Mouse (Mus musculus): ENCODE measurements around the gene Pitpnm1. TPM values are rescaled to one million over a fixed set of nuclear protein-coding genes. Genes with fewer than 3 reads are reported as not detected.
"Not testable (repeated sequence)": the region's sequence is repeated elsewhere in the genome, so short reads cannot be mapped to it uniquely, and the experiment has no call there.

Pitpnm1 gene
- polyA plus RNA-seq, 2 experiments = 4.5 to 16.2 TPM

DNA sequence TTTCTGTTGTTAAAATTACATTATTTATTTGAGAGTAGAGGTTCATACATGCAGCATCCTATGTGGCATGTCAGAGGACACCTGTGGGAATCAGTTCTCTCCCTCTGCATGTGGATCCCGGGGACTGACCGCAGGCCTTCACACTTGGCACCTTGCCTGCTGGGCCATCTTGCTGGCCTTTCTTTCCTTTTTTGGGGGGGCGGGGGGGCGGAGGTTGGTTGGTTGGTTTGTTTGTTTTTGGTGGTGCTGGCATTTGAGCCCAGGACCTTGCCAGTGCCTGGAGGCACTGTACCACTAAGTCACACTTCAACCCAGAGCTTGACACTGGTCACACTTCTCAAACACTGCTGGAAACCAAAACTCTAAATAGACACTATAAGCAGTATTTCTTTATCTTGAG lies 34.6 kb downstream of the Pitpnm1 start:
- Histone ChIP-seq H3K36me3 (ENCODE audit: control insufficient read depth, insufficient read depth, low read length) (peaks cover 38% of the 10 kb centered on the region), H3K9ac (ENCODE audit: low read depth, low read length, severe bottlenecking) (no peak overlapping the region), H3K4me2 (replicated peaks; ENCODE audit: low read depth, low read length, severe bottlenecking) (no peak overlapping the region), H3K27me3 (ENCODE audit: control insufficient read depth, insufficient read depth, low read length) (no peaks in the 10 kb centered on the region), H3K9me3 (ENCODE audit: control insufficient read depth, low read length) (no peaks in the 10 kb centered on the region), H3K4me1 (ENCODE audit: control insufficient read depth, insufficient read depth, low read length) (no peaks in the 10 kb centered on the region), H3K4me3 (replicated peaks; ENCODE audit: low read length) (no peak overlapping the region), H3K27ac (replicated peaks; ENCODE audit: low read depth, low read length) (no peak overlapping the region)
- DNase-seq (ENCODE audit: low spot score) (no peak), ATAC-seq (ENCODE audit: low FRiP score, low read depth) (no peak)
- WGBS = 85% methylated on average over 4 of the region's 4 CpGs
- TF ChIP-seq POLR2A (IDR thresholded peaks at IDR 0.05; ENCODE audit: borderline replicate concordance, extremely low read depth, insufficient read depth, insufficient read length) = no peak

DNA sequence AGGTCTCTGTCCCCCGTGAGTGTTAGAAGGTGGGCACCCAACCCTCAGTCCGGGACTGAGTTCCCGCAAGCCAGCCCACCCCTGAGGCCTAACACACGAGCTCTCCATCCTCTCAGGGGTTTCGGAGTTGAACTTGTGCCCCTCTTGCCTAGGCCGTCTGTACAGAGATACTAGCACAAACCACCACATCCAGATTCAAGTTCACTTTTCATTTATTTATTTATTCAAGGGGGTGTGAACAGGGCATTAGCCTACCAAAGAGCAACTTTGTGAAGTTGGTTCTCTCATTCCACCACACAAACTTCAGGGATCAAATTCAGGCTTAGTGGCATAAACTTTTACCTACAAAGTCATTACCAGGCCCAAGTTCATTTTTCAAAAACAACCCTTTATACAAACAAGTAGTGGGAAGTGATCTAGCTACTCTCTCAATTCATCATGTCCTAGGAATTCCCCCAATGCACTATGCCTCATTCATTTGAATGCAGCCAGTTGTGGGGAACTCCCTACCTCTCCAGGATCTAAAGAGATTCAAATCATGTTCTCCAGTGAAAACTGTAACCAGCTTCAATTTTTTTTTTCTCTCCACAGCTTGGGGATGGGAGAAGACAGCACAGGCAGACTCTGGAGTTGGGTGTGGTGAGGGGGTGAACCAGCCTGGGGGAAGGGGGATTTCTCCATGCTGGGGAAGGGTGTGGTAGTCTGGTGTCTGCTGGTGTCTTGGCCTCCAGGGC lies 35.6 kb downstream of the Pitpnm1 start:
- not testable (repeated sequence) for H3K9me3 ChIP-seq (ENCODE audit: control insufficient read depth, low read length); H3K9ac ChIP-seq (ENCODE audit: low read depth, low read length, severe bottlenecking); H3K4me2 ChIP-seq (replicated peaks; ENCODE audit: low read depth, low read length, severe bottlenecking); H3K4me1 ChIP-seq (ENCODE audit: control insufficient read depth, insufficient read depth, low read length); H3K27me3 ChIP-seq (ENCODE audit: control insufficient read depth, insufficient read depth, low read length); ATAC-seq (ENCODE audit: low FRiP score, low read depth); H3K4me3 ChIP-seq (replicated peaks; ENCODE audit: low read length); H3K27ac ChIP-seq (replicated peaks; ENCODE audit: low read depth, low read length); DNase-seq (ENCODE audit: low spot score)
- WGBS = 81% methylated on average over 6 of the region's 6 CpGs
- H3K36me3 ChIP-seq (ENCODE audit: control insufficient read depth, insufficient read depth, low read length) = peaks cover 28% of the 10 kb centered on the region

DNA sequence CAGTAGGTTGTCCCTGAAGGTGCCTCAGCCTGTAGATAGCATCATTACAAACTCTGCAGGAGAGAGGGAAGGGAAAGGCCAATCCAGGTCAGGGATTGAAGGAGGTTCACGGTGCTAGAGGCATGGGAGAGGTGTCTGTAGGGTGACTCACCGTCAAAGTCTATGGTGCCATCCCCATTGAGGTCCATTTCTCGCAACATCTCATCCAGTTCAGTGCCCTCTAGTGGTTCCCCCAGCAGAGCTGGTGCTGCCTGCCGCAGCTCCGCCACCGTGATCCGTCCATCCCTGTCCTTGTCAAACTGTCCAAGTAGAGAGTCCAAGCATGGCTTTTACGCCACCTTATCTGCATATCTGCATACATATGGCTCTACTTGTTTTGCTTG lies 36.2 kb downstream of the Pitpnm1 start:
- DNase-seq (ENCODE audit: low spot score); H3K4me2 ChIP-seq (replicated peaks; ENCODE audit: low read depth, low read length, severe bottlenecking); H3K4me1 ChIP-seq (ENCODE audit: control insufficient read depth, insufficient read depth, low read length); H3K27me3 ChIP-seq (ENCODE audit: control insufficient read depth, insufficient read depth, low read length); H3K9me3 ChIP-seq (ENCODE audit: control insufficient read depth, low read length); H3K27ac ChIP-seq (replicated peaks; ENCODE audit: low read depth, low read length); H3K9ac ChIP-seq (ENCODE audit: low read depth, low read length, severe bottlenecking); ATAC-seq (ENCODE audit: low FRiP score, low read depth); H3K4me3 ChIP-seq (replicated peaks; ENCODE audit: low read length): not testable (repeated sequence)
- 31% methylated on average over 6 of the region's 8 CpGs for WGBS
- H3K36me3 ChIP-seq (ENCODE audit: control insufficient read depth, insufficient read depth, low read length) = peaks cover 24% of the 10 kb centered on the region

DNA sequence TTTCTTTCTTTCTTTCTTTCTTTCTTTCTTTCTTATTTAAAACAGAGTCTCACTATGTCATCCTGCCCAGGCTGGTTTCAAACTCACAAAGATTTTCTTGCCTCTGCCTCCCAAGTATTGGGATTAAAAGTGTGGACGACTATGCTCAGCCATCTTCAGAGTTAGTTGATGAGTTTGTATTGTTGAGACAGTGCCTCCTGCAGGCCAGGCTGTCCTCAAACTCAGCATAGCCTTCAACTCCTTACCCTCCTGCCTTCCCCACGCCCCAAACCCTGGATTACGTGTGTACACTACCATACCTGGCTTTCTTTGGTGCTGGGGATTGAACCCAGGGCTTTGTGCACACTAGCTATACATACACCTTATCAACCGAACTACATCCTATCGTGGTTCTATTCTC lies 36.7 kb downstream of the Pitpnm1 start:
- H3K36me3 ChIP-seq (ENCODE audit: control insufficient read depth, insufficient read depth, low read length) = peaks cover 19% of the 10 kb centered on the region
- no peak for TF ChIP-seq POLR2A (IDR thresholded peaks at IDR 0.05; ENCODE audit: borderline replicate concordance, extremely low read depth, insufficient read depth, insufficient read length)
- H3K27ac ChIP-seq (replicated peaks; ENCODE audit: low read depth, low read length) = no peak overlapping the region
- H3K9me3 ChIP-seq (ENCODE audit: control insufficient read depth, low read length) = no peaks in the 10 kb centered on the region
- WGBS = 83% methylated on average over 5 of the region's 5 CpGs
- DNase-seq (ENCODE audit: low spot score) (no peak), ATAC-seq (ENCODE audit: low FRiP score, low read depth) (no peak)
- H3K4me1 ChIP-seq (ENCODE audit: control insufficient read depth, insufficient read depth, low read length) = no peaks in the 10 kb centered on the region
- no peaks in the 10 kb centered on the region for H3K27me3 ChIP-seq (ENCODE audit: control insufficient read depth, insufficient read depth, low read length)
- H3K4me3 ChIP-seq (replicated peaks; ENCODE audit: low read length) = no peak overlapping the region
- no peak overlapping the region for H3K4me2 ChIP-seq (replicated peaks; ENCODE audit: low read depth, low read length, severe bottlenecking)
- no peak overlapping the region for H3K9ac ChIP-seq (ENCODE audit: low read depth, low read length, severe bottlenecking)

DNA sequence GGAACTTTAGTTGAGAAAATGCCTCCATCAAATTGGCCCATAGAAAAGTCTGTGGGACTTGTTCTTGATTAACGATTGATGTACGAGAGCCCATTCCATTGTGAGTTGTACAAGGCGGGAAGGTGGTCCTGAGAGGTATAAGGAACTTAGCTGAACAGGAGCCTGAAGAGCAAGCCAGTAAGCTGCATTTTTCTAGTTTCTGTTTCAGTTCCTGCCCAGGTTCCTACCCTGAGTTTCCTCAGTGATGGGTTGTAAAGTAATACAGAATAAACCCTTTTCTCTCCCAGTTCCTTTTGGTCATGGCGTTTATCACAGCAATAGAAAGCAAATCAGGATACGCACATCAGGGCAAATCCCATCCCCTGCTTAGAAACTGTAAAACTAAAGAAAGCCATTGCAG lies 38.1 kb downstream of the Pitpnm1 start:
- no peaks in the 10 kb centered on the region for H3K4me1 ChIP-seq (ENCODE audit: control insufficient read depth, insufficient read depth, low read length)
- no peak overlapping the region for H3K4me2 ChIP-seq (replicated peaks; ENCODE audit: low read depth, low read length, severe bottlenecking)
- ATAC-seq (ENCODE audit: low FRiP score, low read depth) (no peak), DNase-seq (ENCODE audit: low spot score) (no peak)
- no peak overlapping the region for H3K27ac ChIP-seq (replicated peaks; ENCODE audit: low read depth, low read length)
- H3K36me3 ChIP-seq (ENCODE audit: control insufficient read depth, insufficient read depth, low read length) = 0 out of 2 replicates have a peak, but pooled peaks cover 5% of the 10 kb centered on the region
- 81% methylated on average over 5 of the region's 5 CpGs for WGBS
- H3K4me3 ChIP-seq (replicated peaks; ENCODE audit: low read length) = no peak overlapping the region
- no peaks in the 10 kb centered on the region for H3K27me3 ChIP-seq (ENCODE audit: control insufficient read depth, insufficient read depth, low read length)
- H3K9ac ChIP-seq (ENCODE audit: low read depth, low read length, severe bottlenecking) = no peak overlapping the region
- no peak for TF ChIP-seq POLR2A (IDR thresholded peaks at IDR 0.05; ENCODE audit: borderline replicate concordance, extremely low read depth, insufficient read depth, insufficient read length)
- no peaks in the 10 kb centered on the region for H3K9me3 ChIP-seq (ENCODE audit: control insufficient read depth, low read length)

DNA sequence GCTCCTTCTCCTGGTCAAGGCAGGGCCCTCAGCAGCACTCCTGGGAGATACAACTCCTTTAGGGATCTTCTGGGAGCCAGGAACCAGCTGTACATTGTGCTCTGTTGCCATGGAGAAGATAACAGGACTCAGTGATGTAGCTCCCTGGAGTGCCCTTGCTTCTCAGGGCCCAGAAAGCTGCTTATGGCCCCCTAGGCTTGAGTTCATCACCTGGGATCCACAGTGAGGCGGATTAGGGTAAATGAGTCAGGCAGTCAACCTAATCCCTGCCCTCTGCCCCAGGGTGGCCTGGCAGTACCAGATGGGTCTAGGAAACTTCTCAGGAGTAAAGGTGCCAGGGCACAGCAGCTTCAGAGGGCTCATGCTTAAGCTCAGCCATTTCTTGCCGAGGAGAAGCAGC lies 39.6 kb downstream of the Pitpnm1 start, which contains the start of gene Gpr152:
Gene Gpr152 (plus strand): TSS at position 342 of the 400 bp plus-strand sequence.
- no peaks in the 10 kb centered on the region for H3K27me3 ChIP-seq (ENCODE audit: control insufficient read depth, insufficient read depth, low read length)
- H3K36me3 ChIP-seq (ENCODE audit: control insufficient read depth, insufficient read depth, low read length) = no peaks in the 10 kb centered on the region
- TF ChIP-seq POLR2A (IDR thresholded peaks at IDR 0.05; ENCODE audit: borderline replicate concordance, extremely low read depth, insufficient read depth, insufficient read length) = no peak
- no peak within 1 kb of the TSS for H3K9ac ChIP-seq (ENCODE audit: low read depth, low read length, severe bottlenecking)
- H3K4me3 ChIP-seq (replicated peaks; ENCODE audit: low read length) = no peak within 1 kb of the TSS
- ATAC-seq (ENCODE audit: low FRiP score, low read depth) (no peak), DNase-seq (ENCODE audit: low spot score) (no peak)
- H3K4me2 ChIP-seq (replicated peaks; ENCODE audit: low read depth, low read length, severe bottlenecking) = no peak within 1 kb of the TSS
- WGBS = 71% methylated on average over 2 of the region's 2 CpGs
- H3K4me1 ChIP-seq (ENCODE audit: control insufficient read depth, insufficient read depth, low read length) = no peaks in the 10 kb centered on the region
- no peak within 1 kb of the TSS for H3K27ac ChIP-seq (replicated peaks; ENCODE audit: low read depth, low read length)
- H3K9me3 ChIP-seq (ENCODE audit: control insufficient read depth, low read length) = no peaks in the 10 kb centered on the region

All from limb, embryonic 14.5 days (tissue).